Mouse (Mus musculus) layer of hippocampus, adult 9-11 months (tissue): ENCODE measurements around the gene Sipa1l2.

Source experiments
- DNase-seq: peaks from one replicate; pipeline ENCODE4 v3.0.0; 2022

Sipa1l2 gene

DNA sequence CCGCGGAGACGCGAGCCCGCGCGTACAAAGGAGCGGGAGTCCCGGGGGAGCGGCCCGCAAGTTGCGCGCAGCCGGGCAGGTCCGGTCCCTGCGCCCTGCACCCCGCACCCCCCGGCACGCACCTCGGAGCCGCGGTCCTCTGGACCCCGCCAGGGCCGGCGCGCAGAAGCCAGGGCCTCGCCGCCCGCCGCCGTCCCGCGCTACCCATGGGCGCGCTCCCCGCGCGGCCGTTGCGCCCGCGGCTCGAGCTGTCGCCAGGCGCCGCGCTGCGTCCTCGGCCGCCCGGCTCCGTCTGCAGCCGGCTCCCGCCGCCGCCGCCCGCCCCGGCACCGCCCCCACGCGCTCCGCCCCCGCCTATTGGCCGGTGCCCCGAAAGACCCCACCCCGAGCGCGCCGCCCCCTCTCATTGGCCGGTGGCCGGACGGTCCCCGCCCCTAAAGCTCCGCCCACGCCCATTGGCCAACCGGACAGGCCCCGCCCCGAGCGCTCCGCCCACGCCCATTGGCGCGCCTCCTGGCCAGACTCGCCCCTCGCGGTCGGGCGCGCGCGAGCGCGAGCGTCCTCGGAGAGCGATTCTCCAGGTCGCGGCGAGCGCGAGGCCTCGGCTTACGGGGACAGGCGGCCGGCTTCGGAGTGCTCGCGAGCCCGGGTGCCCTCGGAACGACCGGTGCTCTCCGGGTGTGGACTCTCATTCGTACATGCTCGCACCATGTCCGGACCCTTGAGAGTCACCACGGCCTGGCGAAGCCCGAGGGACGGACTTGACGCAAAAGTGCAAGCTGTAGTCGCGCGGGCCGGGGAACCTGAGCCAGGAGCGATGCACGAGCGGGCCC, at the start of gene Sipa1l2:
Sipa1l2 (minus strand) TSS at position 276 of the 833 bp plus-strand sequence.
- DNase-seq = peak; percentile 95

DNA sequence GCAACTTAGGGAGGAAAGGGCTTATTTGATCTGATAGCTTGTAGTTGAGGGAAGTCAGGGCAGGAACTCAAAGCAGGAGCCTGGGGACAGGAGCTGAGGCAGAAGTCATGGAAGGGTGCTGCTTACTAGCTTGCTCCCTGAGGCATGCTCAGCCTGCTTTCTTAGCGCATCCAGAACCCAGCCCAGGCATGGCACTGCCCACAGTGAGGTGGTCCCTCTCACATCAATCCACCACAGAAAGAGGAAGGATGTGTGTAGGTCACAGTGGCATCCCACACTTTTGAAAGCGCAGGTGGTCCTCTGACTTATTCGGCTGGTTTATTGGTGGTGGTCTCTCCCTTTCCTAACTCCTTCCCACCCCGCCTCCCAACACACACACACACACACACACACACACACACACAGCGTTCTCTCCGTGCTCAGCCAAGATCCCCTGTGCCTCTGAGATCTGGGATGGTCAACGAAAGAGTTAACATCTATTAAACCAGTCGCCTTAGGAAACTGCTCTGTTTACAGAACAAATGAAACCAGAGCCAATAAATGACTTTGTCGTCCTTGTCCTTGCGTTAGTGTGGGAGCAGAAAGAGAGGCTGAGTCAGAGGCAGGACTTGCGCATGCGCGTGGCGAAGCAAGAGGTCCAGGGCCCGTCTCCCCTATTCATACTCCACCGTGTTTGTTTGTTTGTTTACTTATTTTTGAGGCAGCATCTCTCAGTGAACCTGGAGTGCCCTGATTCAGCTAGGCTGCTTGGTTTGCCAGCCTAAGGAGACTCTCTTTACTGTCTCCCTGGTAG, 49.1 kb upstream of the Sipa1l2 start:
- DNase-seq = no peak

DNA sequence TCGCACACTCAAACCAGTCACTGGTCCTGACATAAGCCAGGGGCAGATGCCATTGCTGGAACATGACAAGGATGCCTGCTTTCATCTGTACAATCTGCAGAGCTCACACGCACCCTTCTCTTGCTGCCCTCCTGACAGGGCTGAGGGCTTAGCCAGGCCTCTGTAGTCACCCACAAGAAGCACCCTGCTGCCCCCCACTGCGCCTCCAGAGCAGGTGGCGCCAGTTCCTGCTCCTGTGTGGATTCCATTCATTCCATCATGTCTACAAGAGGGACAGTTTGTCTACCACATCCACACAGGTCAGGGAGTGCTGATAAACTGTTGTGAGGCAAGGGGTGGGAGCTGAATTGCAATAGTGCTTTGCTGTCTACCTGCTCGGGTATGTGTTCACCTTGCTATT, 47.3 kb upstream of the Sipa1l2 start:
- DNase-seq = no peak

DNA sequence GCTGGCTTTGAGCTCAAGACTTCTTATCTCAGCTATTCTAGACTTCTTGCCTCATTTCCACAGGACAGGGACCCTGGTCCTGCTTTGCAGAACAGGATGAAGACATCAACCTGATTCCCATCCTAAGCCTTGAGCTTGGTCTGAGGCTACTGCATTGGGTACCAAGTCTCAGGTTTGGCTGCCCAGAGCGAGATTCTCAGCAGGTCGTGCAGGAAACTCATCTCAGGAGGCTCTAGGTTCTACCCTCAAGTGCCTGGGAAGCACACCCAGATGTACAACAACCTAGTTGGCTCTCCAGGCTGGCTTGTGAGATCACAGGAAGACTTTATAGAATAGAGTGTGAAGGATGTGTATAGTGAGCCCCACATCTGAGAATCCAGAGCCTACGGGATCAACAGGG, 46.4 kb upstream of the Sipa1l2 start:
- DNase-seq = no peak

DNA sequence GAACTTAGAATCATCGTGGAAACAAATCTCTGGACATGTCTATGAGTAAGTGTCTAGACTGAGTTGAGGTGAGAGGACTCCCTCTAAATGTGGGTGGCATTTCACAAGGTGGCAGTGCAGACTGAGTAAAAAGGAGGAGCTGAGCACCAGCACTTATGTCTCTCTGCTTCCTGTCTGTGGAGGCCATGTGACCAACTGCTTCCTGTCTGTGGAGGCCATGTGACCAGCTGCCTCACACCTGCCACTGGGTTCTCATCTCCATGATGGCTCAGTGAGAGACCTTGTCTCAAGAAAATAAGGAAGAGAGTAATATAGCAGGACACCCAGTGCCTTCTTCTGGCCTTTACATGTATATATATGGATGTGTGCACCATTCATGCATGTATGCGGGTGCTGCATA, 43.9 kb upstream of the Sipa1l2 start:
- DNase-seq = no peak

DNA sequence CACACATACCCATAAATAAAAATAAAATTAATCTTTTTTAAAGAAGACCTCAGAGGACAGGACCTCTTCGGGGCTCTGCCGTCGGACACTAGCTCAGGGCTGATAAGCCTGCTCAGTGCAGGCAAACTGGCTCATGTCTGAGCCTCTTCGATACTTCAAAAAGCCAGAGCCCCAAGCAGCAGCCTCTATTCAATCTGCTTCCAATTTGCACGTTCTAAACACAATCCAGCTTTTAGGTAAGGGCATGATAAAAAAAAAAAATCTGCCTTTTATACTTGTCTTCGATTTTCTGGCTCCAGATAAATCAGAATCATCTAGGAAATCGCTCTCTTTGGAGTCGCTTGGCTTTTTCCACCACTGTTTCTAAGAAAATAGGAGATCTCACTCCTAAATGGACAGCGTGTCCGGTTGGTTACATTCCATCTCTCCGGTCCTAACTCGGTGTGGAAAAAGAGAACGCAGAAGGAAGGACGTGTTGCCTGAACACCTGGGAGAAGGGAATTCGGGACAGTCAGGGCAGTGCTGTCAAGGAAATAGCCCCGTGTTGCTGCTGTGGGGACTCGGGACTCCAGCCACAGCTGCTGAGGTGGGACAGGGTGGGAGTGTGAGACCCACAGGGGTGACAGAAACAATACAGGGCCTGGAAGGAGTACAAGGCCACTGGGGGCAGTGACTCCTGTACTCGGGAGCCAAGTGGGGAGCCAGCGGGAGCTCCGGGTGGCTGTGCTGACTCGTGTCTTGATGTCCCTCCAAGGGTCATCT, 42.4 kb upstream of the Sipa1l2 start:
- no peak for DNase-seq

DNA sequence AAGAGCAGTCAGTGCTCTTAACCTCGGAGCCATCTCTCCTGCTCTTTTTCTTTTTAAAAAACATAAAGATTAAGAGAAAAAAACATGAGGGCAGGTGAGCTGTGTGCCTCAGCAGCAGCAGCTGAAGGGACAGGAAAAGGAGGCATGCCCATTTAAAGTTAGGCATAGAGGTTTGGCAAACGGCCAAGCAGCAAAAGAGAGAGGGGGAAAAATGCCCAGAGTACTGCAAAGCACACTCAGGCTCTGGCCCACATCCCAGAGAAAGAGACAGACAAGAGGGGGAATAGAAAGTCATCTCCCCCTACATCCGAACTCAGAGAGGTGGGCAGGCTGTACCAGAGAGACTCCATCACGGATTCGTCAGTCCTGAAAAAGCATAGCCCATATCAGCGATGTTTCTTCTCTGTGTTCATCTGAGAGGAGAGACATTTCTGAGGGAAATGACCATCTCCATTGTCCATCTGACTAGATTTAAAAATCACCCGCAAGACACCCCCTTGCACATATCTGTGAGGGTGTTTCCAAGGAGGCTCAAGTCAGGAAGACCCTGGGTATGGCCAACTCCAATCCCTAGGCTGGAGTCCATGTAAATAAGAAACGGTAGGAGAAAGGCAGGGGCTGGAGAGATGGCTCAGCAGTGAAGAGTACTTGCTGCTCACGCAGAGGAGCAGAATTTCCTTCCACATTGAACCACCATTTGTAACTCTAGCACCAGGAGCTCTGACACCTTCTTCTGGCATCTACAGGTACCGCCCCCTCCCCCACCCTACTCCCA, 41.6 kb upstream of the Sipa1l2 start:
- no peak for DNase-seq

DNA sequence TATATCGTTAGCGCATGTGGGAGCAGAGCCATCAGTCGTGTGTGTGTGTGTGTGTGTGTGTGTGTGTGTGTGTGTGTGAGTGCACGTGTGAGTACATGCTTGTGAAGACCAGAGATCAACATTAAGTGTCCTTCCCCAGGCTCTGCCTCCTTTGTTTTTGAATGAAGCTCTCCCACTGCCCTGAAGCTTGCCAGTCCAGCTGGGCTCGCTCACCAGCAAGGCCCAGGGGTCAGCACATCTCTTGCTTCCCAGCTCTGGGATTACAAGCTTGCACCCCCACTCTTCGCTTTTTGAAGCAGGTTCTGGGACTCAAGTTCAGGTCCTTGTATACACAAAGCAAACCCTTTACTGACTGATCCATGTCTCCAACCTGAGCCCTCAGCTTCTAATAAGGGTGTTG, 40.1 kb upstream of the Sipa1l2 start:
- DNase-seq = no peak

DNA sequence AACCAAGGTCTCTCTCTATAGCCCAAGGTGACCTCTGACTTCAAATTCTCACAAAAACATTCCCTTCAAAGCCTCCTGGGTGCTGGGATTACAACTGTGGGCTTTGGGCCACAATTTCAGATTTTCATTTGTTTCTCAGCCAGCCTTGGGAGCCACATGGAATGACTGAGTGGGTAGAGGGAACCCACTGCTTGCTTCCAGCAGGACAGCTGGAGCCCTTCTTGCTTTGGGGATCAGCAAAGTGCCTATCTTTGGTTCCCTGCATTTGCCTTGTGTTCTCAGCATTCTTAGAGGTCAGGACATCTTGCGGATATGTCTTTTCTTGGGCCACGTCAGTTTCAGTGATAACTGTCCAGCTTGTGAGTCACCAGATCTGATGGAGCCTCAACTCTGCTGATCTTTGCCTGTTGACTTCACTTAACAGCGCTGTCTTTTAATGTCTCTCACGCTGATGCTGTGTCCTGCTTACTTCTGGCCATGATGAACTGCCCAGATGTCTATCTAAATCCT, 38.2 kb upstream of the Sipa1l2 start:
- DNase-seq = no peak

DNA sequence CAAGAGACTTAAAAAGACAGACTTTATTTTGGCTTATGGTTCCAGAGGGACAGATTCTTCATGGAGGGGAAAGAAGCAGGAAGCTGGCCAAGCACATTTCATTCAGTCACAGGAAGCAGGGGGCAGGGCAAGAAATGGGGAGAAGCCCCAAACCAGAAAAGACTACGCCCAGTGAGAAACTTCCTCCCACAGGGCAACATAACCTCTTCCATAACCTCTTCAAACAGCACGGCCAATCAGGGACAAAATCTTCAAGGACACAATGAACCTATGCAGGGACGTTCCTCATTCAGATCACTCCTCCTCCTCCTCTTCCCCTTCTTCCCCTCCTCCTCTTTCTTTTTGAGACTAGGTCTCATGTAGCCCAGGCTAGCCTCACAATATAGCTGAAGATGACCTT, 37.3 kb upstream of the Sipa1l2 start:
- no peak for DNase-seq

DNA sequence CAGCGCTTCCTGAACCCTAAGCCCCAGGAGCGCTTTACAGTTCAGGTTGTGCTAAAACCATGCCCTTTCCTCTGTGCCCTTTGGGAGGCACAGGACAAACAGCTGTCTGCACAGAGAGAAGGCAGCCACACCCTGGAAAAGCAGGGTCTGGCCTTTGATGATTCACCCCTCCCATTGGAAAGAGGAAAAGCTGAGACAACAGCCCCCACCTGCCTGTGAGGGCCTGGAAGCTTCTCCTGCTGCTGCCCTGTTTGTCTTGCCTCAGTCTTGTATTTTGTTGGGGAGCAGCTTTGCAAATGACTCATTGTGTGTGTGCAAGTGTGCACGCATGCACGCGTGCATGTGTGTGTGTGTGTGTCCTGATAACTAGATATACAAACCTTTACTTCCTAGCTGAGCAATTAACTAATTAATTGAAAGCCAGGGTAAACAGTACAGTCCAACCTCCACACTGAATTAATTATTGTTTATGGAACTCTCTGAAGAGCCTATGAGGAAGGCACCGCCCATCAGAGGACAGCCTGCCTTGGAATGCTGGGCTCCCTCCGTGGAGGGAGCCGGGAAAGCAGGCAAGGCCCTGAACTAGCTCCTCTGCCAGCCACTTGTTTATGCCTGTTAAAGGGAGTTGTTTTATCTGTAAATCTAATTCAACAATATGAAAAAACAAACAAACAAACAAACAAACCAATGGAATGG, 35.4 kb upstream of the Sipa1l2 start:
- no peak for DNase-seq

DNA sequence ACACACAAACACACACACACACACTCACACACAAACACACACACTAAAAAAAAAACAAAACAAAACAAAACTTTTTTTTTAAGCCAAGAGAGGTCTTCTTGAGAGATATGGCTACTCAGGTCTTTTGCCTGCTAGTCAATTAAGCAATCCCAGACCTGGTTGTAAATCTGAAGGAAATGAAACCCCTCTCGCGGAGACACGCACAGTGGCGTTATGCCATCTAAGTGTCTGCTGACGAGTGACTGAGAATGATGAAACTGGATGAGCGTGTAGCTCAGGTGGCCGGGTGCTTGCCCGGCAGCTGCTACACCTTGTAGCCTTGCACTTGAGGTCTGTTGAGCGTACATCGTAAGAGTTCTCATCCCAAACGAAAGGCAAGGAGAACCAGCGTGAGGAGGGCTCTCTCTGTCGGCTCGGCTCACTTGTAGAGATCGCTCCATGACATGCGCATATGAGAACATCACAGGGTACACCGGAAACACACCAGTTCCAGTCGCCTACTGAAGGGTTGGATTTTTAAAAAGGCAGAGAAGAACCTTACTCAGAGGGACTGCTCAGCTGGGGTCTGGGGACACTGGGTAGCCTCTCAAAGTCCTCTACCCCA, 34.7 kb upstream of the Sipa1l2 start:
- DNase-seq = no peak

DNA sequence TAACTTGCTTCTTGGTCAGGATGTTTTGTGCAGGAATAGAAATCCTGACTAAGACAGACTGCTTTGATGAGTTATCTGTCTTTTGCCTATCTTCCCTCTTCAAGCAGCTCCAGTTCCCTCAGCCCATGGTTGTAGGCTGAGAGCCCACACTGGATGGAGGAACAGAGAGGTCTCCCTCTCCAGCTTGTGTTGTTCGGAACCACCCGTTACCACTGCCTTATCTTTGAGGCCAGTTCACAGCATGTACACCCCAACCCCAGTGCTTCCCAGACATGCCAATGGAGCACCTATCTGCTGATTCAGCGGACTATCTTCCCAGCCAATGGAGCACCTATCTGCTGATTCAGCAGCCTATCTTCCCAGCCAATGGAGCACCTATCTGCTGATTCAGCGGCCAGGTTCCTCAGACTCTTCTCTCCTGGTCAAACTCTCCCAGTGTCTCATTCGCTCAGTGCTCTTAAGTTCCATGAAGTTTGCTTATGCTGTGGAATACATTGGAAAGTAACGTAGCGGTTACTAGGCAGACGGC, 33.8 kb upstream of the Sipa1l2 start:
- no peak for DNase-seq

DNA sequence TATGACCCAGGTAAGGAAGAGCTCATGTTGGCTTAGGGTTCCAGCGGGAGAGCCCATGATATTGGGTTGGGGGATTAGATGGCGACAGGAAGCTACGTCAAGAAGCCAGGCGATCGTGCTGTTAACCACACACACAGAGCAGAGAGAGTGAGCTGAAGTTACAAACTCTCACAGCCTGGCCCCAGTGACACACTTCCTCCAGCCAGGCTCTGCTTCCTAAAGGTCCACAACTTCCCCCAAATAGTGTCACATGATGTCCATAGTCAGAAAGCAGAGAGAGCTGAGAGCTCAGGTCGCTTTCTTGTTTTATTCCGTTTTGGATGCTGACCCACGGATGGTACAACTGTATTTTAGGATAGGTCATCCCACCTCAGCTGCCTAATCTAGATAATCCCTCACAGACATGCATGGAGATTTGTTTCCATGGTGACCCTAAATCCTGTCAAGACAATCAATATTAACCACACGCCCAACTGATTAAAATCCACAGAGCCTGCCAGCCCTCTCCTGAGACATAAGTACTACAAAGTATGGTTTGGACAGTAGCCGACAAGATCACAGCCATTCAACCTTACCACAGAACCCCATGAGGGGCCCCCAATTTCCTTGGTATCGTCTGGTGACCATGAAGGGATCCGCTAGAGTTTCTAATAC, 30.6 kb upstream of the Sipa1l2 start:
- DNase-seq = peak; percentile 45

DNA sequence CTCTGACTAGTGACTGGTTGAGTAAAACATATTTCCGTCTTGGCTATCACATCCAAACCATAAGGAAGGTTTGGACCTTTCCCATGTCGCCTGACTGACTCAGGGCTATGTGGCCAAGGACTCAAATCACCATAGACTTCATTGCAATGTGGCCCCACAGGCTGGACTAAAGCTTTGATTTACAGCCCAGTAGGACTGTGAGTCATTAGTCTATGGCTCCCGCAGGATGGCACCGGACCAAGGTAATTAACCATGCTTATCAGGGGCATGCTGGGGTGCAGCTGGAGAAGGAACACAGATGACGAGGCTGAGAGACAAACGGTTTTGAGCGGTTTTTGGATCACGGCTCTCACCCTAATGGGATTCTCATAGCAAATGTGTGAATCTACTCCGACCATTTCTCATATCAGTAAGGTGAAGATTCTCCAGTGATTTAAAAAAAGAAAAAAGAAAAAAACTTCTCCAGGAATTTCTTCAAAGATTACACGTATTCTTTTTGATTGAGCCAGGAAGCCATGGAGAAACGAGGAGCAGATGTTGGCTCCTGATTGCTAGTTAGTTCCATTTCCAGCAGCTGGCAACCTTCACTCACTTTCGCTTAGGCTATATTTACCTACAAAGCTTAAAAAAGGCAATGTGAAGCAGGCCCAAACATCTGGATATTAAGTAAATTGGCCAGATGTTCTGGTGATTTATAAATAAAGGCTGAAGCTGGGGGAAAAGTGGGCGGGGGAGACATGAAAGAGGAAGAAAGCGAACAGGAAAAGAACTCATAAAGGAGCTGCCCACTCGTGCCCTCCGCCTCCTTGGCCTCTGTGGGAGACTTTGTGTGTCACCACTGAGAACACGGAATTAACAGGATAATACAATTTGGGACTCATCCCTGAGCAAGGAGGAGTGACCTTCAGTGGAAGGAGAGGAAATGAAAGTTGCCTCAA, 26.2 kb upstream of the Sipa1l2 start:
- DNase-seq = no peak

DNA sequence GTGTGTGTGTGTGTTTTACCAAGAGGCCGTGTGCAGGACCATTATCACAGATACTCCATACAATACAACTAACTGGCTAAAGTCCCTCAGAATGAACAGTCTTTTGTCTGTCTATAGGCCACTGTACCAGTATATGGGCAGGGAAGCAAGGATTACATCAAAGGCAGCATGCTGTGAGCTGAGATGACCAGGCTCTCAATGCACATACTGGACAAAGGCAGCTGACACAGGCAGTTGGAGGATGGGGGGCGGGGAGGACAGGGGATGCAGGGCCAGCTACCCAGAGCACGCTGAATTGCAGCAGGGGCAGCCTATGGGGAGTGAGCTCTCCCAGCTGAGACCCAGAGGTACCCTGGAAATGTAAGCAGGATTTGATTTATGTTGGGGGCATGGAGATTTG, 20.8 kb upstream of the Sipa1l2 start:
- no peak for DNase-seq

DNA sequence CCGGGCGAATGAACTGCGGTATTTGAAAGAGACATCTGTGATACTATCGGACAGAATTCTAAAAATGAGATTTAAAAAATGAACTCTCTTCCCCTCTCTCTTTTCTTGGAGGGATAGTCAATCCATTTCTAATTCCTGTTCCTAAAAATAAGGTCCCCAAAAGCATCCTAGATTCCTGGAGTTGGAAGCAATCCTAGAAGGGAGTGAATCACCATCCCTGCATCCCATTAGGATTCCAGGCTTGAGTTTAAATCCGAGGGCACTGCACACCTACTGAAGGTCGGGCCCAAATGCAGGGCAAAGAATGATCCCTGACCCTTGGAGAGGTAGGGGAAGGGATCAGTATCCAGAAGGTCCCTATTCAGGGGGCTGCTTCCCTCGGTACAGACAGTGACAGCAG, 17.0 kb upstream of the Sipa1l2 start:
- no peak for DNase-seq

DNA sequence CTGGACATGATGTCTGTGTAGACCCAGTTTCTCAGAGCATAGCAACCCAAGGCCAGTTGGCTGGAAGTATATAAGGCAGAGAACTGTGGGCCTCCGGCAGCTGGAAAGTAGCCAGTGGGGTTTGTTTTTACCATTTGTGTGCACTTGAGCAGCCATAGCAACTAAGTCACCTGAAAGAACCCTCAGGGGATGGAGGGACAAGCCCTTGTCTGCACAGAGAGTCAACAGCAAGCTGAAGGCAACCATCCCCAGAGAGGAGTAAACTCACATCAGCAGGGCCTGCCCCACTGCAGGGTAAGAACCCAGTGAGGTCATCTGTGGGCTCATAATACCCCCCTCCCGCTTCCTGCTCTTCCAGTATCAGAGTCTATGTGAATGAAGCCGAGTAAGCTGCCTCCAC, 14.7 kb upstream of the Sipa1l2 start:
- DNase-seq = no peak

DNA sequence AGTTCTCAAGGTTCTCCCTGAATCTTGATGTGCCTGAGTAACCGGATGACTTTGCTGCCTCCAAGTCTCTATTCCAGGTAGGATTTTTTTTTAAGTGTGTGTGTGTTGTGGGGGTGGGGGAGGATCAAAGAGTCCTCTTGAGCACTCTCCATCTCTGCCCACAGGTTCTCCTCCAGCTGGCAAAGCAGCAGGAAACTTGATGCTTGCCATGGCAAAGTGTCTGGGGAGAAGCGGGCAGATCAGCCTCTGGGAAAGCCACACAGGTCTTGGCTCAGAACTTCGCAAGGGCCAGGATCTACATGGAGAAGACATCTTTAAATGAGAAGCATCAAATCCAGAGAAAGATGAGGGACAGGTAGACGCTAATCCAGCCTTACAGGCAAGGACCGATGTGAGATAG, 10.8 kb upstream of the Sipa1l2 start:
- DNase-seq = no peak
